Mouse (Mus musculus) embryo, embryonic 10.5 days (tissue): Measurements from ENCODE around the gene Npvf.

ENCODE experiments used
- DNase-seq: peaks from one replicate; pipeline ENCODE4 v3.0.0-alpha.2; 2015; ENCODE audit warnings: low spot score

Npvf gene

DNA sequence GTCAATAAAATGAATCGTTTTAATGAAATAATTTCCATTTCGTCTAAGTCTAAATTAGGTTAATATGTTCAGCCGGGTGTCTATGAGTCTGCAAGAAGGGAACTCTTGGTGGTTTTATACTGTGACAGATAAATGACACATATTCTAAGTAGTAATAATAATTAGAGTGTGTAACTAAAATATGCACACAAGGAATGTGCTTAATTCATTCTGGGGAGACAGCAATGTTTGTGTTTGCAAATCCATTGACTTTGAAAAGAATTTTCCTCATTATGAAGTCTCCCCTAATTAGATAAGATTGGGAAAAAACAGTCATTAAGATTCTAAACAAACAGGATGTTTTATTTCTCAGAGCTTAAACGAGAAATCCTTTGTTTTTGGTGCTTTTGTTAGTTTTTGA lies at the start of gene Npvf:
Gene Npvf, minus strand, starts transcription at position 84 of the 400 bp plus-strand sequence.
- DNase-seq: no peak

DNA sequence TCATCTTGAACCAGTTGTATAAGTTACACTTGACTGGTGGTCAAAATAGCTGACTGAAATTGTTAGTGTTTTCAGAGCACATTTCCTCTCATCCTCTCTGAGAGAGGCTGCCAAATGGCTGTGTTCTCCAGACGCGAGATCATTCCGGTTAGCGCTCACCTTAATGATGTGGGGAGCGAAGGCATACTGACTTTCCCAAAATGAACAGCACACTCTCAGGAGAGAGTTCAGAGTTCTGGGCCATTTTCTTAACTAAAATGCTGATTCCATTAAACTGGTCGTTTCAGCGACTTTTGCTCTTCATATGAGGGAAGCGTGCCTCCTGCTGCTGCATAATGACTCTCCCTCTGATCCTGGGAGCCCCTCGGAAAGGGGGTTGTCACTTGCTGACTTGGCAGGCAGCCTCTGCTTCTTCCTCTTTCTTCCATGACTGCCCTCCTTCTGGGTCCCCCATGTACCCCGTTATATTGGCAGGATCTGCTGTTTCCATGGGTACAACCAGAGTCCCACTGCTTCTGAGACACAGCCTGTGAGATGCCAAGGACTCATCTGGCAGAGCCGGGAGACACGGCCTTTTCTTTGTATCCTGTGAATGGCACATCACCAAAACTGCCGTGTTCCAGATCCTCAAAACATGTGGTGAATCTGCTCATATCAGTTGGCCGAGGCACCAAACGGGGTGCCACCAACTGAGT lies 35.0 kb upstream of the Npvf start:
- DNase-seq: no peak

DNA sequence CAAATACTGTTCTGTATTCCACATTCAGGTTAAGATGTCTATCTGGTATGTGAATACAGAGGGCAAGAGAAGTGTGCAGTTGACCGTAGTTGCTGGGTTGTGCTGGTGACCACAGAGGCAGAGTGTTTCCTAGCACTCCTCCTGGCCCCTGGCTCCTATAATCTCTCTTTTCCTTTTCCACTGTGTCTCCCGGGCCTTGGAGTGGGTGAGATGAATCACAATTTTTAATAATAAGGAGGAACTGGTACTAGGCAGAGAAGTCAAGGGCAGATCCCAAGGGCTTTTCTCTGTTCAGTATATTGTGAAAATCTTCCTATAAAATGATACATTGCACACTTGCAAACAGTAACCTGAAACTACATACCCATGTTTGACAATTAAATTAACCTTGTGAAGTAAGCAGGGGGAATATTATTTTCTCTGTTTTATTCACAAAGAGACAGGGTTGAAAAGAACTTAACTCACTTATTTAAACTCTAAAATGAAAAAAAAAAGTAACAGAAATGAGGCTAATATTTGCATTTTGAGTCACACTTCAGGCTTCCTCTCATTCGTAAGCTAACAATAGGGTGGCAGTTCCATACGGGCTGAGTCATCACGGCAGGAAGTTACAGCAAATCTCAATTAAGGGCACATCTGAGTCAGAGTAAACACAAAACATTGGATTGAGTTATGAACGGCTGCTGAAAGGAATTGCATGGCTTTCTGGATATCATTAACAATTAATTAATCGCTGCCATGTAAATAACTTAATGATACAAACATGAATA lies 30.6 kb upstream of the Npvf start:
- no peak for DNase-seq

DNA sequence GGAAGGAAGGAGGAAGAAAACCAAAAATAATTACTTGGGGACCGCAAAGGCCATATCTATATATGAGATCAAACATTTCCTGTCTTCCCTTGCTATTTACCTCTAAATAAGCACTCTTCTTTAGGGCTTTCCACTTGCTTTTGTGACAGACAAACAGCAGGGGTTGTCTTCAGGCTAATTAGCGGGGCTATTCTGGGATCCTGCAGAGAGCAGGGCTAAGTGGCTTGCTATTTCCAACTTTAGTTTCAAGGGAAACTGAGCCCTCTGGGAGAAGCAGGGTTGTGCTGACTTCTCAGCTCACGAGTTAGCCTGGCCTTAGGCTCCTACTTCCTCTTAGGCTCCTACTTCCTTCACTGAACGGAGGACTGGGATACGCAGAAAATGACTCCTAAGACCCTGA lies 27.3 kb upstream of the Npvf start:
- DNase-seq: peak; percentile 19

DNA sequence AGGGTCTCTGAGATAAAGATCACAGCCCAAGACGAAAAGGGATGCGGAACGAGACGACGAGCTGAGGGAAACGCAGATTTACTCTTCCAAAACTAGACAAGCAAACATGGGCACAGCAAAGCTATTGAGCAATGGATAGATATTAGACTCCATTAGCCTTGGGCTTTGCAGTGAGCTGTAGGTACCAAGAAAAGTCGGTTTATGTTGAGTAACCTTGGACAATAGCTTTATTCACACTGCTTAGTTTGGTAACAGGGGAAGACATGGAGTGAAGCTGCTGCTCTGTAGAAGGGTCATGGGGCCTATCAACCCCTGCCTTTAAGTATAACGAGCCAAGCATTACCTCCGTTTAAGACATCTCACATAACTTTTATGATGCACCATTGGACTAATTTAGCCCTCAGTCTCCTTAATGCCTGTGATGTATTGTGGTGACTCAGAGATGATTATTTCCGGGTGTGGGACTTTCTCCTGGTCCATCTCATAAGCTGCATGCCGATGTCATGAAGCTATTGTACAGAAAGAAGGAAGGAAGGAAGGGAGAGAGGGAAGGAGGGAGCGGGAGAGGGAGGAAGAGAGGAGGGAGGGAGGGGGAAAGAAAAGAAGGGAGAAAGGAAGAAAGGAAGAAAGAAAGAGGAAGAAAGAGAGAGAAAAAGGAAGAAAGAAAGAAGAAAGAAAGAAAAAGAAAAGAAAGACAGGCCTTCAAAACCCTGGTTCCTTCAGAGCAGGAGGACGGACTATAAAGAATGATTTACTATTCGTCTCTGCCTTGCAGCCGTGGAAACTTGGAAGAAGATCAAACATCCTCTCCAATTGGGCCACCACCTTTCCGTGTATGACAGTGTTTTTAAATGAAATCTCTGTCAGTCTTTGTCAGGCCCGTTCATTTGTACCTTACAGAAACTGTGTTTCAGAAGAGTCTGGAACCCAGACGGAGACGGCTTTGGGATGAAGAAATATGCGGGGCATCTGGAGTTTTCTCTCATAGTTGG lies 26.3 kb upstream of the Npvf start:
- no peak for DNase-seq

DNA sequence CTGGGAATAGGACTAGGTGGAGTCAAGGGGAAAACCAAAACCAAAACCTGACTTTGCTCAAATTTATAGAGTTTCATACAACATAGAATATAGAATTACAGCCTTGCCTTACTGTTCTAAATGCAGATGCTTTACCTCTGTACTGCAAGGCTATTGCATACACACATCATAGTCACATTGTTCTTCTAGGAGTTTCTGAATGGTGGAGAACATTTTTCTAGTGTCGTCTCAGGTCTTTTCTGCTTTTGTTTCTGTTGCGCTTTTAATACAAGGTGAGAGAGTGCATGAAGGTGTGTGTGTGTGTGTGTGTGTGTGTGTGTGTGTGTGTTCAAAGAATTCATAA lies 25.2 kb upstream of the Npvf start:
- DNase-seq: no peak

DNA sequence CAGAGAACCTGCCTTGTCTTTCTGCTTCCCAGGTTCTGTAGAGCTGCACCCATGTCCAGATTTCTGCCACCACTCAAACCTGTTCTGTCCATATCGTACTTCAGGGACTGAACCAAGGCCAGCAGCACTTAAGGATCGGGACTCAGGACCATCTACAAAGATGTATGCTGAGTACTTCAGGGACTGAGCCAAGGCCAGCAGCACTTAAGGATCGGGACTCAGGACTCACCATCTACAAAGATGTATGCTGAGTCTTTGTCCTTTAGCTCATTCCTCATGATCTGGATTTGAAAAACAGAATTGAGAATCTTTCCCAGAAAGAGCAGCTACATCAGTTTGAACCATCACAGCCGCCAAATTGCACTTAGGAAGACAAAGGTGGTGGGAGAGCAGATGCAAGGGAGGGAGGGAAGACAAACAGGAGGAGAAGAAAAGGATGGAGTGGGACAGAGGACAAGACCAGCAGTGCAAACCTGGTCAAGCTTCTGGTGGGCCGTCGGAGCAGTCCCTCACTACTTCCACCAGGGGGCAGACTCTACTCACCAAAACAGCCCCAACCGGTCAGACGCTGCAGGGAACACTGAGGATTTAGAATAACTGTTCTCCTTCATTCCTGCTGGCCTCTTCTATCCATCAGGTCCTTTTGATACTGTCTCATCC lies 24.7 kb upstream of the Npvf start:
- DNase-seq: peak; percentile 92

DNA sequence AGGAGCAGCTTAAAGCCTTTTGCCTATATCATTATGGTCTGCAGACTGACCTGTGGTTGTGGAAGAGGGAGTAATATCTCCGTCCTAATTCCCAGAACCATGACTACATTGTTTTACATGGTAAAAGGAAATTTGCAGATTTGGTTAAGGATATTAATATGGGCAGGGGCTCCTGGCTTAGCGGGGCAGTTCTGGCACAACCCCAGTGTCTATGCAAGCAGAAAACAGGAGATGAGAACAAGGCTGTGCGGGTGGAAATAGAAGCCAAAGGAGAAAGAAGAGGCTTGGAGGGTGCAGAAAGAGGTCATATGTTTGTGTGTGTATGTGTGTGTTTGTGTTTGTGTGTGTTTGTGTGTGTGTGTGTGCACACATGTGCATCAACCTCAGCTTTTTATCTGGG lies 17.0 kb upstream of the Npvf start:
- no peak for DNase-seq

DNA sequence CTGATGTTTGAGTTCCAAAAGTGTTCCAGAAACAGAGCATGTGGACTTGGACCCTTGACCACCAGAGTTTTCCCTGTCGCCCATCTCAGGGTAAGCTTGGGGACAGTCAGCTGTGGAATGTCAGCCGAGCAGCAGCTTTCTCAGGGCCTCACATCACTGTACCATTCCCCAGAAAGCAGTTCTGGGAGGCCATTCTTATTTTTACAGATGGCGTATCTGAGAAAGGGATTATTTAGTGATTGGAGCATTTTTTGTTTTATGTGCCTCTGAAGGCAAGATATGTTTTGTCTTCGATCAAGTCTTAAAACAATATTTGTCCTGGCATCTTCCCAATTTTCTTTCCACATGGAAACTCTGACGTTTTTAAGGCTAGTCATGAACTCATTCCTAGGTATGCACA lies 12.7 kb upstream of the Npvf start:
- no peak for DNase-seq

DNA sequence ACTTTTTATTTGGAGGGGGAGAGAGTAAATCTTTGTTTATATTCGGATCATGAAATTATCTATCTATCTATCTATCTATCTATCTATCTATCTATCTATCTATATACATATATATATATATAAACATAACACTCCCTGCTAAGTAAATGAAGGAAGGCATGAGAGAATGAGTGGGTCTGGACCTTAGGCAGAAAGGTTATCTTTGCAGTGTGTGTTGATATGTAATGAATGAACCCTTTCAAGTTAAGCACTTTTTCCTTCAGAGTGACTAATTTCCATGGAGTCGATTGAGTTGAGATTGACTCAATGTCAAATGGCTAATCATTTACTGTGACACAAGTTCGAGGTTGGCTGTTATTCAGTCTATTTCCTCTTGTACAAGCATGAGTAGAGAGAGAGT lies 10.8 kb upstream of the Npvf start:
- no peak for DNase-seq

DNA sequence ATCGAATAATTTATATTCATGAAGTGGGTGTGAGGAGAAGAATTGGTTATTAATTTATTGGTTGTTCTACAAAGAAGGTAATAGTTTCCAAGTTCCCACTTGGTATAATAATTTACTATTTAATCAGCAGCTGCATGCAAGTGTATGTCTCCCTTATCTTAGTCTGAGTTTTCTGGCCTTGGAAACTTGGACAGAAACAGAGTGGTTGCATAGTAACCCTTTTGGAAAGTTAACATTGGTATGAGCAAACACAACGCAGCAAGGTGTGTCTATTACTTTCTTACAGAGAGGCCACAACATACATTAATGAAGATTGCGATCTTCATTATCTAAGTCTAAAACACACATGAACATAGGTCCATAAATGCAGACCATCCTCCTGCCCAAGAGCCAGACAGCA lies 10.0 kb upstream of the Npvf start:
- no peak for DNase-seq

DNA sequence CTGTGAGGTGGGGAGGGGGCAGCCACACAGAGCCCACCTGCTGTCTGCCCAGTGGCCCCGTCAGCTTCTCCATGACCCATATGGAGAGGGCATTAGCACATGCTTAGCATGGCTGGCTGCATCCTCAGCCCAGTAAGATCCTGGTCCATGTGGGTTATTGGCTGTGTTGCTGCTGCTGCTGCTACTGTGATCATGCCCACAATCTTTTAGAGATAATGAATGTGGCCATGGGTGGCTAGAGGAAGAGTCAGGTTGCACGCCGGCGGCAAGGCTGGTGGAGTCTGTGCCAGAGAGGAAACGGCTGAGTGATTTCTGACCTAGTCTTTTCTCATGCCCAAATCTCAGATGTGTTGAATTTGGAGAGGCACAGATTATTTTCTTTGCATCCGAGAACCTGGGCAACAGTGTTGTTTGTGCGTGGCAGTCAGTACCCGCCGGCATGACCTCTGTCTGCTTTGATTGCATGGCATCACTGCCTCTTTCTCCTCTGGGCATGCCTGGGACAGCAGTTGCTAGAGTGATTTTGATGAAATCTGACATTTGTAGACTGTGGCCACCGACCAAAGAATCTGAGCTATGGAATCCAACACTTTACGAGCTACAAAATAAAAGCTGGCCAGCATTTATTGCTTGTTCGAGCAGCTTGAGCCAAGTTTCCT lies 8.8 kb upstream of the Npvf start:
- no peak for DNase-seq

DNA sequence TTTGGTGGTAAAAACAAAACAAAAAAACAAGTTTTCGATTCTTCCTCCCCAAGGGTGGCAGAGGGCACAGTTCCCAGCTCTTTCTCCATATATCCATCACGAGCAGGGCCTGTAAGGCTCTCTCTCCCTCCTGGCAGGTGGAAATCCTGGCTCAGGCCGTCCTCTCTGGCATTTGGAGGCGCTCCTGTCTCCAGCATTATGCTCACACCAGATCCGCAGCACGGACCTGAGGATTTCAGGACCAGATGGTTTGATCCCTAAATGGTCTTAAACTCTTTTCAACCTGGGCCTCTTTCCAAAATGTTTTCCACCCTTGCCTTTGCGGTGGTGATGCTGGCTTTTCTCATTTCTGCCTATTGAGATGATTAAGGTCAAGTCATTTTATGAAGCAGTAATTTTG lies 7.5 kb upstream of the Npvf start:
- no peak for DNase-seq

DNA sequence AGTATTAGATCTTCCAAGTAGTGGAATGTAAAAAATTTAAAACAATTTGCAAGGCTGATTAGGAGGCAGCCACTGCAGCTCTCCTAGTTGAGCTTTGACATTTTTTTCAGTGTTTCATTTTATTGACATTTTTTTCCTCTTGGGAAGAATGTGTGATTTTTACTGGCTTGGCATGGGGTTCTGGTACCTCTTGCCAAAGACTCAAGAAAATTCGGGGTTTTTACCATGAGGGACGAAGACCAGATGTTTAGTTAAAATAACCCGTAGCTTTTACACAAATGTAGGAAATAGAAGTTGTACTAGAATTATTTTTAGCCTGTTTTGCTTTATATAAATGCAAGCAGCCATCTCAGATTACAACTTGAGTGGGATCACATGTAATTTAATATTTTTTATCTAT lies 4.2 kb upstream of the Npvf start:
- no peak for DNase-seq

DNA sequence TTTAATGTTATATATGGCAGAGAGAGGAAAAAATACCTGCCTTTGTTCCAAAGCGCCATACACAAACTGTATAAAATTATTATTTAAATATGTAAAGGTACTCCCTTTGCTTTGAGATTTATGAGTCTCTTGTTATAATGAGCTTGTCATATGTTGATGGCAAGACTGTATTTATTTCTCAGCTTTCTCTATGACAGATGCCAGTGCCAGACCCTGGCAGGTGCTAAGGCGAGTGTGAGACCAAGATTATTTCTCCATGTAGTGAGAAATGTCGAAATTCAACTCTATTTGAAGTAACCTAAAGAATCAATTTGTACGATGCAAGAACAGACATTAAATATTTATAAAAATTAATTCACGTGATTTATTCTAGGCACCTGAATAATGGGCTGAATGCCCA lies 3.8 kb upstream of the Npvf start:
- DNase-seq: no peak

DNA sequence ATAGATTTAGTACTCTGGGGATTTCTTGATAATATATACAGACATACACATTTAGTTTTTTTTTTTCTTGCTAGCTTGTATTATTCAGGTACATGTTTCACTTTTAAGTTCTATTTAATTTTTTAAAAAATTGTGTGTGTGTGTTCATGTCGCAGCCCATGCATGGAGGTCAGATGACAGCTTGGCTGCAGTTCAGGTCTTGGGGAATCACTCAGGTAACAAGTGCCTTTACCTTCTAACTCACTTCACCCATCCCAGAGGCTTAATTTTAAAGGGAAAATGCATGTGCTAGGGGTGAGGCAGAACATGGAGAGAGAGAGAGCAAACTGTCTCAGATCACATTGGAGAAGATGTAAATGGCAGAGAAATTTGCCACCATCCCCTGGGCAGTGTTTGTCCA lies 2.2 kb upstream of the Npvf start:
- no peak for DNase-seq

DNA sequence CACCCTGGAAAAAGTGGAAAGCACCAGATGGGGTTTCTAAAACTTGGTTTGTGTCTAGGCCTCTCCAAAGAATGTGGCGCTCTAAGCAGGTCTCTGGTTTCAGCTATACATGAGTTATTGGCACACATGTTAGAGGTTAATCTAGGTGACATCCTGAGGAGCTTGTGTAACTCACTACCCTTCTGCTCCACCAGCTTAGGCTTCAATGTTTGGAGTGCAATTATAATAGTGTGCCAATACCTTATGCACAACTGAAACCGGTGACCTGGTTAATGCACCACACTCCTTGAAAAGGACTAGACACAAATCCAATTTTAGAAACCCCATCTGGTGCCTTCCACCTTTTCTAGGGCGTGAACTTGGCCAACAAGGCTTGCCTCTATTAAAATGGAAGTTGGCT lies 1.7 kb upstream of the Npvf start:
- no peak for DNase-seq

DNA sequence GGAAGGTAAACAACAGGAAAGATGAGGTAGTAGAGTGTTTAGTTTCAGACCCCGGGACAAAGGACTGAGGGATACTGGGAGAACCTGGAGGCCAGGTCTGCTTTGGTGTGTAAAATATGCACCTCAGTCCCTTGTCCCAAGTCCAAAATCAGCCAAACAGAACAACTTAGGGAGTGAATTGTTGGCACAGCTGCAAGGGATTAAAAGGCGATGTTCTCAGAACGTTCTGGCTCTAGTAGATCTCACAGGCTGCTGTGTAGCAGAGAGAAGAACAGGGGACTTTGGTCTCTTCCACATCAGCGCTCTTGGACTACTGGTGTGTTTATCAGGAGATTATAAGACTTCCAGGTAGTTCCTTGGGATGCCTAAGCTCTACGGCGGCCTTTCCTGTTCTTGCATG lies 6.6 kb downstream of the Npvf start:
- no peak for DNase-seq

DNA sequence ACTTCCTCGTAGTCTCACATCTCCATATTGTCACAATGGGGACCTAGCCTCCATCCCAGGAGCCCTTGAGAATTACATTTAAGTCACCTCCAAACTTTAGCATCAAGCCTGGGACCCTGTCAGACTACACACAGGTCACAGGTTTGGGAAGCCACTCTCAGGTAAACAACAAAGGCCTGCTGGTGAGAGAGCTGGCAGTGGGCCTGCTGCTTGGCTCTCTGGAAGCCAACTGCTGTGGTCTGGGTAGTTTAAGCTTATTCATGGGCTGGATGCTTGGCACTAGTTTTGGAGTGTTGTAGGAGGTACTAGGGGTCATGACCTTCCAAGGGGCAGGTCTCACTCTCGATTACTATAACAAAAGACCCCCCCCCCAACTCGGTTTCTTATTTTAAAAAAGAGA lies 7.6 kb downstream of the Npvf start:
- no peak for DNase-seq

DNA sequence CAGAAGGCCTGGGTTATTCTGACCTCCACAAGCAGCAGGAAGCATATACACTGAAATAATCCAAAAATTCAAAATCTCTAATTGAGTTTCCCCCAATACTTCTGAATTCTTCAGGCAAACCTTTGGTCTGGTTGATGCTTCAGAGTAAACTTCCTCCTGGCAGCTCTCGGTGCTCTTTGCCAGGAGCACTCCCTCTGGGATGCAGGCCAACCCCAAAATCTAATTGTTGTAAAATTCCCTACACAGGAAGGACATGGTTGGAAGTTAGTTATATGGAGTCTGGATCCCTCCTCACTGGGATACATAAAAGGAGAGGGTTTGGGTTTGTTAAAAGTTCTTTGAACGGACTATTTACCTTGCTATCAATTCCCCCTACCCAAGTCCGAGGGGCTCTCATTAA lies 9.5 kb downstream of the Npvf start:
- no peak for DNase-seq

DNA sequence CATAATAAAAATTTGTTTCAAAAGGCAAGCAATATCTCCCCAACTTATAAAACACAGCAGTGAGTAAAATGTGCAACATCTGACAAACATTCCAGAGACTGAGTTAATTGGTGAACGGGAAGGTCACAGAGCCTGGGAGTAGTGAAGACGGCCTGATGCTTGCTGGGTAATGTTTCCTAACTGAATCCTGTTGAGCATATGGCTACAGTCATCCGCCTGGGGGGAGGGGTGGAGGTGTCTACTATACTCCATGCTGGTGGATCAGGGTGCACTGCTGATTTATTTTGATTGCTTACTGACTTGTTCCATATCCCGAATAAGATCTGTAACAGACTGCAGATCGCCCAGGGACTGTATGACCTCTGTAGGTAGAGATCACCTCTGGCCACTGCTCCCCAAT lies 12.3 kb downstream of the Npvf start:
- DNase-seq: peak; percentile 27

DNA sequence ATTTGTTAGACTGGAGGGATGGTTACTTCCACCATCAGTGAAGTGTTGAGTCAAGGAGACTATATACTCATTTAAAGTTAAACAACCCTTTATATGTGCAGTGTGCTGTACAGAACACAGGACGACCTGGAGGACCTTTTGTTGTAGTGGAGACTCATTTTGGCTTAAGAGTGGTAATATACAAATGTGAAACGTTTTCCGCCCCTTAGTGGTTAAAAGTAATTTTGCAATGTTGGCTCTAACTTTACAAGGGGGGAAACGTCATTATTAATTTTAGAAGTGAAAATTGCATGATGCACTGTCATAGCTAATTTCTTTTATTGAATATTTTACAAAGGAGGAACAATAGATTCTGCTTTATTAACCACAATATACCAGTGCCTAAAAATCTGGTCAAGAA lies 13.9 kb downstream of the Npvf start:
- no peak for DNase-seq
